Mouse (Mus musculus) spleen, postnatal 10 days (tissue): ENCODE results near the gene Fgf14.
"Not testable (repeated sequence)": the region's sequence is repeated elsewhere in the genome, so short reads cannot be mapped to it uniquely, and the experiment has no call there.

ENCODE experiments used
- DNase-seq, 2 experiments: peaks; one replicate each; pipeline ENCODE4 v3.0.0; 2021 to 2022; ENCODE audit warnings: low spot score in 2 of 2

Gene Fgf14

DNA sequence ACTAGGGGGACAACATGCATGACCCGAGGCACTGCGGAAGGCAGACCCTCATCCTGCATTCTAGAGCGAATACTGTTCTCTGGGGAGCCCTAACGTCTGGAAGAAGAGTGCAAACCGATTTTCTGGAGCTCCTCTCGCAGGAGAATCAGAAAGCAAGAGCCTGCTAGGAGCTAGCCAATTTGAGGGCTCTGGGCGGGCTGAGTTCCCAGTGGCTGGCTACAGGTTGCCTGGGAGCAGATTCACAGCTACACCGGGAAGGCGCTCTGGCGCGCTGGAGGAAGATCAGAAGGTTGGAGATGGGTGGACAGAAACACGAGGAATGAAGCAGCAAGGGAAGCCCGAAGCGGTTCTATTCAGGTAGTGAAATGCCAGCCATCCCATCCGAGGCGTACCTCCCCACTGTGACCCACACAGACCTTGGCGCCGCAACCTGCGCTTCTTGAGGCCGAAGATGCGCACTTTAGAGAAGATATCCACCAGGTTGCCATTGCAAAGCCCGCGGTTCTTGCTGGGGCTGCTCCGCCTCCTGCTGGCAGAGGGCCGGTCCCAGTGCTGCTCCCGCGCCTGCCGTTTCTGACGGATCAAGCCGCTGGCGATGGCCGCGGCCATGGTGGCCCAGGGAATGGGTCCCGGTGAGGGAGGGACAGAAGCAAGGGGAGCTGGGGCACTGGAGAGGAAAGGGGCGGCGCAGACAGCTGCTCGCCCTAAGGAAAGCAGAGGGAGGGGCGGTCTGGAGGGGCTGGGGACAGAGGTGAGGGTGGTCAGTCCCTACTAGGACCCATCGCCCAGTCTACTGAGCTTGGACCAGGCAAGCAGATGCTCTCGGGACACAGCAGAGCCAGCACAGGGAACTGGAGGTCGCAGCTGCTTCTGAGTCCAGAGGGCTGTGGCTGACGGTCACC is 484.8 kb downstream of the Fgf14 start:
- no peak for DNase-seq

DNA sequence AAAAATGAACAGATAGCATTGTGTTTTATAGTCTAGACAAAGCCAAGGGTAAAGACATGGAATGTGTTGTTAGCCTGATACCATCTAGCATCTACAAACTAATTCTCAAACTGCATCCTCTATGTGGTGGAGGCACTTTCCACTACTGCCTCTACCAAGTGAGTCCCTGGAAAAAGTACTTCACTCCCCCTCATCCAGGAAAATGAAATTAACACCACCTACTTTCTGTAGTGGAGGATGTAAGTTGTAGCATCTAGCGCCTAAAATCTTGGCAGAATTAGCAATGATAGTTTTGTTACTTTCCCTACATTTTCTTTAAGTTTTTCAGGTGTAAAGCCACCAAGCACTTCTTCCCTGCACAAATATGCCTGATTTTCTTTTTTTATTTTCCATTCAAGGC is 496.7 kb downstream of the Fgf14 start:
- DNase-seq: no peak

GRCm38 (mm10) chr14:124174111-124174510 is 502.8 kb downstream of the Fgf14 start:
- DNase-seq: no peak

- no peak for DNase-seq
These were observed 513.2 kb downstream of the Fgf14 start for GRCm38 (mm10) chr14:124163618-124164185.

DNA sequence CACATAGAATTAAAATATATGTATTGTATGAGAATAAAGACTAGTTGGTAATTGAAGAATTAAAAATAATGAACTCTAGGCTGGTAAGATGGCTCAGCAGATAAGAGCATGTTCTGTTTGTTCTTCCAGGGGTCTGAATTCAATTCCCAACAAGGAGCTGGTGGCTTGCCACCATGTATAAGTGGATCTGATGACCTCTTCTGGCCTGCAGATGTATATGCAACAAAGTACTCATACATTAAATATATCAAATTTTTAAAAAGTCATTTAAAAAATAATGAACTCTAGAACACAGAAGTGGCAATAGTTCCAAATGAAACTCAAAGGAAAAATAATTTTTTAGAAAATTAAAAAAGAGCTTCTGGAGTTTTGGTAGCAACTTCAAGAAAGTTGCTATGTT is 529.5 kb downstream of the Fgf14 start:
- no peak for DNase-seq

GRCm38 (mm10) chr14:124107205-124107873 is 569.6 kb downstream of the Fgf14 start:
- no peak for DNase-seq

GRCm38 (mm10) chr14:124083126-124083525 is 593.8 kb downstream of the Fgf14 start:
- DNase-seq: no peak

DNA sequence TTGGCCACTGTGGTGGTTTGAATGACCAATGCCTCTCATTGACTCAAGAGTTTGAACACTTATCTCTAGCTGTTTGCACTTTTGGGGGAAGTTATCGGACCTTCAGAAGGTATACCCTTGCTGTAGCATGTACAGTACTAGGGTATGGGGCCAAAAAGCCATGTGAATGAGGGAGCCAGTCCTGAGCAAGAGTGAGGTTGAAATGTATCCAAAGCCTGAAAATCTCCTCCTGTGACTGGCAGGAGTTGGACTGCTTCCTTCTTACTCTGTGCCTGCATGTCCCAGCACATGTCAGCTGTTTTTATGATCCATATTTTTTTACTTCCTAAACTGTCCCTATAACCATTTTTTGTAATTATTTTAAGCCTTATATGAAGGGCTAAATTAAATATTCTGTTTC is 632.9 kb downstream of the Fgf14 start:
- DNase-seq: no peak

GRCm38 (mm10) chr14:124040651-124041050 is 636.3 kb downstream of the Fgf14 start:
- DNase-seq: no peak

- no peak for DNase-seq
These were observed 639.5 kb downstream of the Fgf14 start for GRCm38 (mm10) chr14:124037434-124037833.

- no peak for DNase-seq
These were observed 640.2 kb downstream of the Fgf14 start for GRCm38 (mm10) chr14:124036575-124037205.

DNA sequence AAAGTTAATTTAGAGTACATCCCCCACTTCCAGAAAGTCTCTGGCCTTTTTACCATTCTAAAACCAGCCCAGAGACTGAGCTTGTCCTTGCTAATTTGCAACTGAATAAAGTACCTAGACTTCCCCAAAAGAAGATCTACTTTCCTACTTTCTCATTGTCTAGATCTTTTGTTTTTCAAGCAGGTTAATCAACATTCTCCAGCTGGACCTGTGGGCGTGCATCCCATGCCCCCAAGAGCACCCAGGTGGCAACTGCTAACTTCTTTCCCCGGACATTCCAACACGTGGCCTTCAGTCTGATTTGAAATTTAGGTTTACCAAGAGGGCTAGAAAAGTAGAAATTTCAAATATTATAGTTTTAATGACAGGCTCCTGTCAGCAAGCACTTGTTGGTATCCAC is 643.6 kb downstream of the Fgf14 start:
- DNase-seq: not testable (repeated sequence)

- no peak for DNase-seq
These were observed 648.8 kb downstream of the Fgf14 start for GRCm38 (mm10) chr14:124027886-124028670.

DNA sequence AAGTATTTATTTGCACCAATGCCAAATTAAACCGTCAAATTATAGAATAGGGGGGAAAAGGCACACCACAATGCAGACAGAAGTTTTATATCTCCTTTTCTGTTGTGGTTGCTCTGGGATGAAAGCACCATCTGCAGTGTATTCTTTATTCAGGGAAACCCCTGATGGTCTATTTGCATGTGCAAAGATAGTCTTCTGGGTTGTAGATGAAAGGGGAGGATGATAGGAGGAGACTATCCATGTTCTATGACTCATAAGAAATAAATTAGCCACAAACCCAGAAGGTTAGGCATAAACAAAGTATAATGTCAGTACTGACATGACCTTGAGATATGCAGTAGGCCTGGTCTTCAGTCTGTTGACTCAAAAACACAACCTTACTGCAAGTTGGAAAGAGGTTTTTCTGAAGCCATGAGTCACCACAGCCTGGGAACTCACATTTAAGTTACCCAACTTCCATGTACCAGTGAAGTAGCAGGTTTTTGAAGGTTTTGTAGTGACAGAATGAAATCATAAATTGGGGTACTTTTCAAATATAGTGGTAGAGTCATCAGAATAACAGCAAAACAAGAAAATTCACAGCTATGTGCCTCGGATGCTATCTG is 686.2 kb downstream of the Fgf14 start:
- no peak for DNase-seq

DNA sequence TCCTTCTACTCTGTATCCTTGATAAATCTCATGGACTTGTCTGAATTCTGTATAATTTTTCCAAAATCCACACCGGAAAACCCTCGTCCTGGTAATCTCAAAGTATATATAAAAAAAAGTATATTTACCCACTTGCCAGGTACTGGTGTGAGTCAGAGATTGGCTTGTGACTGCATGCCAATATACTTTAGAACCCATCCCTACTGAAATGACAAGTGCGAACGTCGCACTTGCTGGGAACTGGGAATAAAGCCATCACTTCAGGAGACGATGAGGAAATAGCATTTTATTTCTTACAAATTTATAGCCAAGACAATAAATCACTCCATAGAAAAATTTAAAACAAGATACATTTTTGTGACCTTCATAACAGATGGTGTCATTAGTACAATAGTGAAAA is 708.9 kb downstream of the Fgf14 start:
- DNase-seq: no peak

GRCm38 (mm10) chr14:123966531-123966930 is 710.4 kb downstream of the Fgf14 start:
- DNase-seq: no peak
